Mouse (Mus musculus): ENCODE measurements at regions not wholly inside any gene's neighbourhood (a gene's known extent, or its start where the extent isn't known, plus 50 kb on each side); places are given as distances from the start of the nearest gene placed in this dataset.
A peak's percentile ranks its signal among the peaks of the same experiment; 100 is the strongest.

DNA sequence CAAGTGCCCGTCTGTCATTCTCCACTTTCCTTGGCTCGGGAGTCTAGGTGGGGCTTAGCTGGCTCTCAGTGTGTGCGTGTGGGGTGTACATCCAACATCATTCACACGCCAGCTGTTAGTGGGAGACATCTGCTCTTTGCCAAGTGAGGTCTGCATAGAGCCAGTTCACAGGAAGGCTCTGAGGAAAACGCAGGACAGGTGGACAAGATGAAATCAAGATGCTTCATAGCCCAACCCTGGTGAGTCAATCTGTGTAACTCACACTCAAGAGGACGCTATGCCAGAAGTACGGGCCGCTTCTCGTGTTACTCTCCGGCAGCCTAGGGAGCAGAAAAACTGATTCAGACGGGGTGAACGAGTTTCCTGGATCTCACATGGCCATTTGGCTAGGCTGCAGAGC is 148.2 kb upstream of the Atp6ap2 start:
- Histone ChIP-seq H3K27ac (ENCODE audit: low read length) (no peak overlapping the region), H3K36me3 (ENCODE audit: insufficient read depth, low read length) (no peaks in the 10 kb centered on the region), H3K9me3 (ENCODE audit: low read length) (no peaks in the 10 kb centered on the region), H3K4me1 (ENCODE audit: insufficient read depth, low read depth, low read length) (no peaks in the 10 kb centered on the region), H3K27me3 (replicated peaks; ENCODE audit: insufficient read depth, low read length) (no peaks in the 10 kb centered on the region), H3K4me3 (ENCODE audit: low read depth, low read length) (no peak overlapping the region), H3K9ac (replicated peaks; ENCODE audit: low read depth) (no peak overlapping the region), H3K4me2 (replicated peaks; ENCODE audit: low read depth, low read length) (no peak overlapping the region)
- TF ChIP-seq EP300 (IDR thresholded peaks at IDR 0.05) (no peak), CTCF (IDR thresholded peaks at IDR 0.05) (no peak)
- no peak for ATAC-seq
- no peak for DNase-seq (ENCODE audit: low spot score)
- 45% methylated on average over 12 of the region's 12 CpGs for WGBS

DNA sequence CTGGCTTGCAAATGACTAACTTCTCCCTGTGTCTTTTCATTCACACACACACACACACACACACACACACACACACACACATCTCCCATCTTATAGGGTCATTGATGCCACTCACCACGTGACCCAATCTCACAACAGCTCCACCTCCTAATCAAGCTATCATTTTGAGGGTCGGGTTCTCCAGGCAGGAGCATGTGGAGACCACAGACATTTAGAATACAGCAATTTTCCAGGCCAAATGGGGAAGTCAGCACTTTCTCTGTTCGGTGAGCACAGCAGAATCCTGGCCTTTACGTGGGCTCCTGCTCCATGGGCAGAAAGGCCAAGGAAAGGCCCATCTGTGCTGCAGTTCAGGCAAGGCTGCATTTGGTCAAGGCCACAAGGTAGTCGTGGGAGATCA is 143.8 kb upstream of the Atp6ap2 start:
- Histone ChIP-seq H3K4me1 (ENCODE audit: insufficient read depth, low read depth, low read length) (no peaks in the 10 kb centered on the region), H3K9ac (replicated peaks; ENCODE audit: low read depth) (no peak overlapping the region), H3K27me3 (replicated peaks; ENCODE audit: insufficient read depth, low read length) (no peaks in the 10 kb centered on the region), H3K4me2 (replicated peaks; ENCODE audit: low read depth, low read length) (no peak overlapping the region), H3K27ac (ENCODE audit: low read length) (no peak overlapping the region), H3K4me3 (ENCODE audit: low read depth, low read length) (no peak overlapping the region), H3K9me3 (ENCODE audit: low read length) (no peaks in the 10 kb centered on the region), H3K36me3 (ENCODE audit: insufficient read depth, low read length) (no peaks in the 10 kb centered on the region)
- TF ChIP-seq CTCF (IDR thresholded peaks at IDR 0.05) (no peak), EP300 (IDR thresholded peaks at IDR 0.05) (no peak)
- DNase-seq (ENCODE audit: low spot score) (no peak), ATAC-seq (no peak)
- WGBS, result 69% methylated on average over 5 of the region's 5 CpGs

DNA sequence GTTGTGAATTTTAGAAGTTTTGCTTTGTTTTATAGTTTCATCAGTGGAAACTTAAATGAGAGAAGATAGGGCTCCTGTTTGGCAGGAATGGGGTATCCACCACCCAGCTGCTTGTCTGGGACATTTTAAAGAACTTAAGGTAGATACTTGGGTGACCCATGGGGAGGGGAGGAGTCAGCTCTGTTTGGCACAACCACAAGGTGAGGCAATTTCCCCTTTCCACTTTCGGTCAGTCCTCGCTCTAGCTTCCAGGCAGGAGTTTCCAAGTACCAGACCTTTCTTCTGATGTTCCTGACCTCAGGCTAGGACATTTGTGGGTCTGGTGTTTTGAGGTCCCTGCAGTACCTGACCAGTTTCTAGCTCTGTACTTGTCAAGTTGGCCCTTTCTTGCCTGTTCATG is 142.5 kb upstream of the Atp6ap2 start:
- Histone ChIP-seq H3K4me3 (ENCODE audit: low read depth, low read length) (no peak overlapping the region), H3K27me3 (replicated peaks; ENCODE audit: insufficient read depth, low read length) (no peaks in the 10 kb centered on the region), H3K9me3 (ENCODE audit: low read length) (no peaks in the 10 kb centered on the region), H3K4me2 (replicated peaks; ENCODE audit: low read depth, low read length) (no peak overlapping the region), H3K27ac (ENCODE audit: low read length) (no peak overlapping the region), H3K36me3 (ENCODE audit: insufficient read depth, low read length) (no peaks in the 10 kb centered on the region), H3K9ac (replicated peaks; ENCODE audit: low read depth) (no peak overlapping the region), H3K4me1 (ENCODE audit: insufficient read depth, low read depth, low read length) (no peaks in the 10 kb centered on the region)
- no peak for TF ChIP-seq EP300 (IDR thresholded peaks at IDR 0.05)
- no peak for TF ChIP-seq CTCF (IDR thresholded peaks at IDR 0.05)
- peak; percentile 8; the same call in 1 of the 2 replicates for ATAC-seq
- 58% methylated on average over 2 of the region's 2 CpGs for WGBS
- no peak for DNase-seq (ENCODE audit: low spot score)

DNA sequence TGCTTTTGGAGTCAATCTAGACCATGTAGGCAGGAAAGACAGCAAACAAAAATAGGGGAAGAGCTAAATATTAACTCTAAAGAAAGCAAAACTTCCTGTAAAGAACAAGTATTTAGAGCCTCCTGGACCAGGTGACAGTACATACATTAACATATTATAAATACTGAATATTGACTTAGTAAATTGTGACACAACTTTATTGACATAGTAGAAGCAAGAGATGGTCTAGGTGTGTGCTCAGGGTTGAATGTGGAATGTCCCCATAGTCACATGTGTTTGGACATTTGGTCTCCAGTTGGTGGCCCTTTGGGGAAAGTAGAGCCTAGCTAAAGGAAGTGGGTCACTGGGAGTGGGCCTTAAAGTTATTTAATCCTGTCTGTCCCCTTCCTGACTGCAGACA is 139.6 kb upstream of the Atp6ap2 start:
- ATAC-seq (no peak), DNase-seq (ENCODE audit: low spot score) (no peak)
- Histone ChIP-seq H3K9me3 (ENCODE audit: low read length) (no peaks in the 10 kb centered on the region), H3K27me3 (replicated peaks; ENCODE audit: insufficient read depth, low read length) (no peaks in the 10 kb centered on the region), H3K4me2 (replicated peaks; ENCODE audit: low read depth, low read length) (no peak overlapping the region), H3K4me1 (ENCODE audit: insufficient read depth, low read depth, low read length) (no peaks in the 10 kb centered on the region), H3K9ac (replicated peaks; ENCODE audit: low read depth) (no peak overlapping the region), H3K27ac (ENCODE audit: low read length) (no peak overlapping the region), H3K4me3 (ENCODE audit: low read depth, low read length) (no peak overlapping the region), H3K36me3 (ENCODE audit: insufficient read depth, low read length) (no peaks in the 10 kb centered on the region)
- TF ChIP-seq CTCF (IDR thresholded peaks at IDR 0.05) (no peak), EP300 (IDR thresholded peaks at IDR 0.05) (no peak)

DNA sequence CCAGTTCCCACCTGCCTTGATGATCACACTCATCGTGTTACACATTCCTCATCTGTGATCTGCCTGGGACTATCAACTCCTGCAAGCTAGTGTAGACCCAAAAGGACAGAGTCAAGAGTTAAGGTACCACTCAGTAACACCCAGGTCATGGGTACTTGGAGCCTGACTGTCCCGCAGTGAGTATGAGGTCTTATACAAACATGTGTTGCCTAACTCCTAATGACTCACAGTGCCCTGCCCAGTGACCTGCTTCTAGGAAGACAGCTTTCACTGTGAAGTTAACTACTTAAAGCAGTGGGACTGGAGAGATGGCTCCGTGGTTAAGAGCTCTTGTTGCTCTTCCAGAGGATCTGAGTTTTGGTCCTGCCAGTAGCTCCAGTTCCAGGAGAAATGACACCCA is 137.9 kb upstream of the Atp6ap2 start:
- TF ChIP-seq EP300 (IDR thresholded peaks at IDR 0.05) (no peak), CTCF (IDR thresholded peaks at IDR 0.05) (no peak)
- H3K27me3 ChIP-seq (replicated peaks; ENCODE audit: insufficient read depth, low read length), result no peaks in the 10 kb centered on the region
- no peak overlapping the region for H3K27ac ChIP-seq (ENCODE audit: low read length)
- no peaks in the 10 kb centered on the region for H3K4me1 ChIP-seq (ENCODE audit: insufficient read depth, low read depth, low read length)
- ATAC-seq (peak; percentile 57; the same call in 1 of the 2 replicates), DNase-seq (ENCODE audit: low spot score) (peak; percentile 18)
- H3K36me3 ChIP-seq (ENCODE audit: insufficient read depth, low read length), result no peaks in the 10 kb centered on the region
- H3K4me2 ChIP-seq (replicated peaks; ENCODE audit: low read depth, low read length), result no peak overlapping the region
- WGBS, result 58% methylated on average over 3 of the region's 3 CpGs
- H3K9ac ChIP-seq (replicated peaks; ENCODE audit: low read depth), result no peak overlapping the region
- no peak overlapping the region for H3K4me3 ChIP-seq (ENCODE audit: low read depth, low read length)
- H3K9me3 ChIP-seq (ENCODE audit: low read length), result no peaks in the 10 kb centered on the region

DNA sequence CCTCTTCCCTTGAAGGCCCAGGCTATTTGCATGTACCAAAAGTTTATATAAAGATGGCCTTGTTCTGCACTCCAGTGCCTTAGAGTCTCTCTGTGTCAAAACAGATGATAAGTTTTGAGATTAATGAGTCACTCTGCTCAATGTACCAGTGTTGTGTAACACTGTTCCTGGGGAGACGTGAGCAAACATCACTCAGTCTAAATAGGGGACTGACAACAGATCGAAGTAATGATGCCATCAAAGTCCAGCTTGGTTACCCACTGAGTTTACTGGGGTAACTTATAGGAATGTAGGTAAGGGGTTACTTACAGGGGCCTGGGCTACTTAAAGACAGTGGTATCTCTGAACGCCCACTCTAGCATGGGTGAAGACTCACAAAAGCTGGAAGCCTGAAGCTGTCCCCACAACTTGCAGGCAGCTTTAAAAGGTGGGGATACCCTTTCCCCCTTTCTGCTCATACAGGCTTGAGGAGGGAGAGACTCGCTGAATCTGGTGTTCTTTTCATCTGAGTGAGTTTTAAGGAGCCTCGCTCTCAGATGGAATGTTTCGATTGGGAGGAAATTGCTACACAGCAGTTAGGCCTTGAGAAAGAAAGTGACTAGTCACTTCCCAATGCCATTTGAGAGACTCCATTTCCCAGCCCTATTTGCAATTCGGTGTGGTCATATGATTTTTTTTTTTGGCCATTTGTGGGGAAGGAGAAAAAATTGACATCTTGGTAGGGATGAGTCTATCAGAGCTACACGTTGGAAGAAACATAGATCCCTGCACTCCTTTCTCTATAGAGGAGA is 134.4 kb upstream of the Atp6ap2 start:
- no peaks in the 10 kb centered on the region for H3K36me3 ChIP-seq (ENCODE audit: insufficient read depth, low read length)
- no peaks in the 10 kb centered on the region for H3K4me1 ChIP-seq (ENCODE audit: insufficient read depth, low read depth, low read length)
- no peaks in the 10 kb centered on the region for H3K27me3 ChIP-seq (replicated peaks; ENCODE audit: insufficient read depth, low read length)
- no peaks in the 10 kb centered on the region for H3K9me3 ChIP-seq (ENCODE audit: low read length)
- H3K9ac ChIP-seq (replicated peaks; ENCODE audit: low read depth), result no peak overlapping the region
- ATAC-seq (no peak; the same call in 1 of the 2 replicates), DNase-seq (ENCODE audit: low spot score) (peak; percentile 18)
- TF ChIP-seq EP300 (IDR thresholded peaks at IDR 0.05) (no peak), CTCF (IDR thresholded peaks at IDR 0.05) (no peak)
- 69% methylated on average over 8 of the region's 8 CpGs for WGBS
- H3K4me3 ChIP-seq (ENCODE audit: low read depth, low read length), result no peak overlapping the region
- H3K4me2 ChIP-seq (replicated peaks; ENCODE audit: low read depth, low read length), result no peak overlapping the region
- no peak overlapping the region for H3K27ac ChIP-seq (ENCODE audit: low read length)
